Mouse (Mus musculus): Measurements from ENCODE around the gene Wdr31. TPM values are rescaled to one million over a fixed set of nuclear protein-coding genes. Genes with fewer than 3 reads are reported as not detected.

Gene Wdr31
- polyA plus RNA-seq, 1 experiment = 10.5 TPM

- TF ChIP-seq CTCF (conservative IDR thresholded peaks at IDR 0.05; ENCODE audit: insufficient read depth, insufficient read length, low read depth, low read length) (peak; percentile 65), POLR2A (IDR thresholded peaks at IDR 0.05; ENCODE audit: low read depth, low read length) (no peak)
- no peak overlapping the region for H3K4me3 ChIP-seq (ENCODE audit: insufficient read depth, low read depth, low read length)
- peaks cover 31% of the 10 kb centered on the region for H3K4me1 ChIP-seq (ENCODE audit: control insufficient read depth, insufficient read depth, low read length)
- no peaks in the 10 kb centered on the region for H3K27me3 ChIP-seq (replicated peaks; ENCODE audit: control insufficient read depth, insufficient read depth, low read length)
- DNase-seq = peak; percentile 69
- WGBS = 32% methylated on average over 2 of the region's 2 CpGs
- peaks cover 2% of the 10 kb centered on the region; the same call in 1 of the 2 replicates for H3K36me3 ChIP-seq (ENCODE audit: control insufficient read depth, insufficient read depth, low read length)
- no peak overlapping the region for H3K27ac ChIP-seq (ENCODE audit: insufficient read depth, low read depth, low read length)
Measured at GRCm38 (mm10) chr4:62506798-62507197, 36.1 kb upstream of the Wdr31 start.

DNA sequence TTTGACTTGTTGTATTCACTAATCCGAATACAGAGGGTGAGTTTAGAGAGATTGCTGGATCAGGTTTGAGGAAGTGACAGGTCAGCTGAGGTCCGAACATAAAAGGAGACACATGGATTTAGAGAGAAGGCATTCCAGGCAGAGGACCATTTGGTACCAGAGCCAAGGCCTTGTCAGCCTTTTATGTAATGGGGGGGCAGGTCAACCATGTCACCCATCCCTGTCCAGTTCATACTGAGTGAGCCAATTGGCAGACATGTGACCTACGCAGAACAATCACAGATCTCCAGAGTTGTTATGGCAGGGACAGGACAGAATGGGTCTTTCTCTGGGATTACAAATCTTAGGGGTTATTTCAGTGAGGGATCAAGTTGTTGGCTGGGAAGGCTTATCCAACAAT is 35.3 kb upstream of the Wdr31 start:
- H3K27ac ChIP-seq (ENCODE audit: insufficient read depth, low read depth, low read length) = no peak overlapping the region
- peaks cover 31% of the 10 kb centered on the region for H3K4me1 ChIP-seq (ENCODE audit: control insufficient read depth, insufficient read depth, low read length)
- H3K4me3 ChIP-seq (ENCODE audit: insufficient read depth, low read depth, low read length) = no peak overlapping the region
- TF ChIP-seq CTCF (conservative IDR thresholded peaks at IDR 0.05; ENCODE audit: insufficient read depth, insufficient read length, low read depth, low read length) = no peak
- no peak for TF ChIP-seq POLR2A (IDR thresholded peaks at IDR 0.05; ENCODE audit: low read depth, low read length)
- DNase-seq = no peak
- no peaks in the 10 kb centered on the region for H3K27me3 ChIP-seq (replicated peaks; ENCODE audit: control insufficient read depth, insufficient read depth, low read length)
- peaks cover 2% of the 10 kb centered on the region; the same call in 1 of the 2 replicates for H3K36me3 ChIP-seq (ENCODE audit: control insufficient read depth, insufficient read depth, low read length)
- 58% methylated on average over 3 of the region's 3 CpGs for WGBS

DNA sequence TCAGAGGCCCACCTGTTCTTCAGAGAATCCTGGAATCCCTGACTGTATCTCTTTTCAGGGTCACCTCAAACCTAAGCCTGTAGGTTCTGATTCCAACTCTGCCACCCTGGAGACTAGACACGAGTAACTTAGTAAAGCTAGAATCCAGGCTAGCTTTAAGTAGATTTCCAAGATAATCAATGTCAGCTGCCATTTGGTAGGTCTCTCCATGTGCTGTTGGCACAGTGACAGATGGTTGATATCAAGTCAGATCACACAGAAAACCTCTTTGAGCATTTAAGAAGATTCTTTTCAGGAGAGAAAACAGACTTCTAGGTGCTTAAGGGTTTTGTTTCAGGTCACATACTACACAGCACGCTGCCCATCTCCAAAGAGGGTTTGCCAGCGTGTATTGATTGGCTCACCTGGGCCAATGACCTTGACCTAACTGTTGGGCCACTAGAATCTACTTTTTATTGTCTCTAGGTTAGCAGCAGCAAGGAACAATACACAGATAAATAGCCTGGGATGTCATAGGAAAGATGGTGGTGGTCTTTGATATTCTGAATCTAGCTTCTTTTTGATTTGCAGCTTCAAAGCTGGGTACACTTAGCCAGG is 32.8 kb upstream of the Wdr31 start, which contains the start of gene Hdhd3:
TSS of gene Hdhd3 (minus strand) at position 94 of the 597 bp plus-strand sequence.
- peak within 1 kb of the TSS; percentile 92 for H3K27ac ChIP-seq (ENCODE audit: insufficient read depth, low read depth, low read length)
- H3K4me3 ChIP-seq (ENCODE audit: insufficient read depth, low read depth, low read length) = peak within 1 kb of the TSS; percentile 62
- WGBS = 73% methylated on average over 3 of the region's 3 CpGs
- H3K4me1 ChIP-seq (ENCODE audit: control insufficient read depth, insufficient read depth, low read length) = peaks cover 21% of the 10 kb centered on the region
- DNase-seq = no peak
- no peaks in the 10 kb centered on the region for H3K27me3 ChIP-seq (replicated peaks; ENCODE audit: control insufficient read depth, insufficient read depth, low read length)
- no peak for TF ChIP-seq CTCF (conservative IDR thresholded peaks at IDR 0.05; ENCODE audit: insufficient read depth, insufficient read length, low read depth, low read length)
- TF ChIP-seq POLR2A (IDR thresholded peaks at IDR 0.05; ENCODE audit: low read depth, low read length) = no peak
- H3K36me3 ChIP-seq (ENCODE audit: control insufficient read depth, insufficient read depth, low read length) = no peaks in the 10 kb centered on the region

DNA sequence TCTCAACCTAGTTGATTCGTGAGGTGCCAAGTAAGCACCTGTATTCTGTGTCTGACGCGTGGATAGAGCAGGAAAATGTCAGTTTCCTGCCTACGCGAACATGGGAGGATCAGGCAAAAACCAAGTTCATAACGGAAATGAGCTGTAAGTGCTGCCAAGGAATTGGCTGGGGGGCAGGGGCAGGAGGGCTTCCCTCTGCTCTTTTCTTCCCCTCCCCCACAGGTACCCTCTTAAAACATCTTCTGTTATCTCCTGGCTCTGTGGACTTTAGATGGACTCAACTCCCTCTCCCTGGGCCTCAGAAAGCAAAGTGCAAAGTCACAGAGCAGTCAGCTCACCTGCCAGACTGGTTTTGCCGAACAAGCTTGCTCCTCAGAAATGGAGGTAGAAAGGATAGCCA is 32.3 kb upstream of the Wdr31 start:
- Histone ChIP-seq H3K36me3 (ENCODE audit: control insufficient read depth, insufficient read depth, low read length) (no peaks in the 10 kb centered on the region), H3K27ac (ENCODE audit: insufficient read depth, low read depth, low read length) (peak overlapping the region; percentile 92), H3K4me1 (ENCODE audit: control insufficient read depth, insufficient read depth, low read length) (peaks cover 16% of the 10 kb centered on the region), H3K27me3 (replicated peaks; ENCODE audit: control insufficient read depth, insufficient read depth, low read length) (no peaks in the 10 kb centered on the region), H3K4me3 (ENCODE audit: insufficient read depth, low read depth, low read length) (no peak overlapping the region)
- TF ChIP-seq CTCF (conservative IDR thresholded peaks at IDR 0.05; ENCODE audit: insufficient read depth, insufficient read length, low read depth, low read length) (no peak), POLR2A (IDR thresholded peaks at IDR 0.05; ENCODE audit: low read depth, low read length) (no peak)
- 38% methylated on average over 7 of the region's 7 CpGs for WGBS
- peak; percentile 80 for DNase-seq

DNA sequence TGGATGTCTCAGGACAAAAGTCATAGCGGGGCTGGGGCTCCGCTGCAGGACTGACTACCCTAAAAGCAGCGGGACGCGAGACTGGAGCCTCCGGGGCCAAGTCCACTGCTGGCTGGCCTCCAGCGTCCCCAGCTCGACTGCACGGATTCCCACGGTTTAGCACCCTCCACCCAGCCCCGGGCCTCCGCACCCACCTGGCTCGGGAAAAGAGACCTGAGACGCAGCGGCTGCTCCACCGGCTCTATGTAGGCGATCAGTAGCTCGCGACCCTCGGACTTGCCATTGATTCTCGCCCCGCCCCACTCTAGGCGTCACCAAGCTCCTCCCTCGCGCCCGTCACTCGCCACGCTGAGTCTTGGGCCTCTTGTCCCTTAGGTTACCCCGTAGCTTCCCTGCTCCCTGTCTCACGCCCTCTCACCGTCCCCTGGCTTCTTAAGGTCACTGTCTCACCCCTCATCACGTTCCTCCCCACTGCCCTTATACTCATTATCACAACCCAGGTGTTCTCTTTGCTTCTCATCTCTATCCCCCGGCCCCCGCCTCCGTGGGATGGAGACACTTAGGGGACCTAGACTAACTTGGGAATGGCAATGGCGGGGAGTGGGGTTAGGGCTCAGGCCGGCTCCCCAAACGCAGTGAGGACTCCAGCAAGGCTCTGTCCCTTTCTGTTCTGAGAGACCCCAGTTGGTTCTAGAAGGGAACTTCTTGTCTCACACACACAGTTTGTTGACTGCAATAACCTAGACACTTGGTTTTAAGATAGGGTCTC is 31.5 kb upstream of the Wdr31 start:
- peak; percentile 96 for DNase-seq
- Histone ChIP-seq H3K36me3 (ENCODE audit: control insufficient read depth, insufficient read depth, low read length) (no peaks in the 10 kb centered on the region), H3K27me3 (replicated peaks; ENCODE audit: control insufficient read depth, insufficient read depth, low read length) (no peaks in the 10 kb centered on the region), H3K4me1 (ENCODE audit: control insufficient read depth, insufficient read depth, low read length) (peaks cover 16% of the 10 kb centered on the region), H3K27ac (ENCODE audit: insufficient read depth, low read depth, low read length) (peak overlapping the region; percentile 92), H3K4me3 (ENCODE audit: insufficient read depth, low read depth, low read length) (peak overlapping the region; percentile 62)
- 1% methylated on average over 38 of the region's 38 CpGs for whole genome bisulfite sequencing
- TF ChIP-seq CTCF (conservative IDR thresholded peaks at IDR 0.05; ENCODE audit: insufficient read depth, insufficient read length, low read depth, low read length) (no peak), POLR2A (IDR thresholded peaks at IDR 0.05; ENCODE audit: low read depth, low read length) (peak; percentile 69)

DNA sequence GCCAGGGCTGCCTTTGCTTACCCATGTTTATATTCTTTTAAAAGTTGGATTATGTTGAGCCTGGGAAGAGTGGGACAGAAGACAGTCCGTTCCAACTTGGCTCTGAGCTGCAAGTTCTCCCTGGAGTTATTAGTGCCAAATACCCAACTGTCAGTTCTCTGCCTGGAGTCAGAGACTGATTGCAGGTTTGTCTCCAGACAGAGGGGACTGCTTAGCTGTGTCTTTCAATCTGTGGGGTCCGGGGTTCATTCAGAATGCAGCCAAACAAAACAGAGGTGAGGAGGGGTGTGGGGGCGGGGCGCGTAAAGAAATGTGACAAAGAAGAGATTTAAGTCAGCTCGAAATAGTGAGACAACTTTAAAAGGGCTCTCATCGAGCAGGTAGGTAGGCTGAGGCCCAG is 30.8 kb upstream of the Wdr31 start:
- 1% methylated on average over 7 of the region's 7 CpGs for WGBS
- TF ChIP-seq POLR2A (IDR thresholded peaks at IDR 0.05; ENCODE audit: low read depth, low read length) (no peak), CTCF (conservative IDR thresholded peaks at IDR 0.05; ENCODE audit: insufficient read depth, insufficient read length, low read depth, low read length) (no peak)
- Histone ChIP-seq H3K4me3 (ENCODE audit: insufficient read depth, low read depth, low read length) (peak overlapping the region; percentile 62), H3K36me3 (ENCODE audit: control insufficient read depth, insufficient read depth, low read length) (no peaks in the 10 kb centered on the region), H3K4me1 (ENCODE audit: control insufficient read depth, insufficient read depth, low read length) (peaks cover 18% of the 10 kb centered on the region), H3K27ac (ENCODE audit: insufficient read depth, low read depth, low read length) (peak overlapping the region; percentile 28), H3K27me3 (replicated peaks; ENCODE audit: control insufficient read depth, insufficient read depth, low read length) (no peaks in the 10 kb centered on the region)
- DNase-seq = no peak

DNA sequence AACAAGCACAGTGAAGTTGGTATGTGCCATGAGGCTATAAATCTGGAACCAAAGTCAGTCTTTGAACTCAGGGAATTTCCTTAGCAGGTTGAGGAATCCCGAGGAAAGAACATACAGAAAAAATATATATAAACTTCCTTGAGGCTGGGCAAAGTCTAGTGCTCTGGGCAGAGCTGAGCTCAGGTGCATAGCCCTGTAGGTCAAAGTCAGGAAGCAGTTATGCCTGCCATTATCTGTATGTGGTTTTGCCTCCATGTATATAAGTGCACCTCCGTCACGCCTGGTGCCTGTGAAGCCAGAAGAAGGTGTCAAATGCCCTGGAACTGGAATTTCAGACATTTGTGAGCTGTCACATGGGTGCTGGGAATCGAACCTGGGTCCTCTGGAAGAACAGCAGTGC is 30.1 kb upstream of the Wdr31 start:
- TF ChIP-seq CTCF (conservative IDR thresholded peaks at IDR 0.05; ENCODE audit: insufficient read depth, insufficient read length, low read depth, low read length) = no peak
- TF ChIP-seq POLR2A (IDR thresholded peaks at IDR 0.05; ENCODE audit: low read depth, low read length) = no peak
- 71% methylated on average over 4 of the region's 4 CpGs for WGBS
- no peaks in the 10 kb centered on the region for H3K27me3 ChIP-seq (replicated peaks; ENCODE audit: control insufficient read depth, insufficient read depth, low read length)
- no peak overlapping the region for H3K27ac ChIP-seq (ENCODE audit: insufficient read depth, low read depth, low read length)
- H3K4me1 ChIP-seq (ENCODE audit: control insufficient read depth, insufficient read depth, low read length) = peaks cover 23% of the 10 kb centered on the region
- H3K36me3 ChIP-seq (ENCODE audit: control insufficient read depth, insufficient read depth, low read length) = no peaks in the 10 kb centered on the region
- DNase-seq = no peak
- H3K4me3 ChIP-seq (ENCODE audit: insufficient read depth, low read depth, low read length) = no peak overlapping the region
